Mouse (Mus musculus) liver, embryonic 14.5 days (tissue): ENCODE data around the gene A930033H14Rik.

Experiments
- CTCF ChIP-seq: IDR thresholded peaks from 2 replicates; pipeline ENCODE4 v1.5.1; 2016; ENCODE audit warnings: antibody characterized with exemption, low read depth, control low read depth
- EP300 ChIP-seq: IDR thresholded peaks from 2 replicates; pipeline ENCODE4 v1.6.1; 2016; ENCODE audit warnings: antibody characterized with exemption, low read depth

- no peak for TF ChIP-seq CTCF
- no peak for TF ChIP-seq EP300
Observed at GRCm38 (mm10) chr10:69180997-69181396, 31.9 kb downstream of the A930033H14Rik start.
